Mouse (Mus musculus) kidney, postnatal 4 days (tissue): Measurements from ENCODE around the gene Fam84b.
"Not testable (repeated sequence)": the region's sequence is repeated elsewhere in the genome, so short reads cannot be mapped to it uniquely, and the experiment has no call there.

Source experiments
- DNase-seq, 2 experiments: peaks; one replicate each; pipeline ENCODE4 v3.0.0; 2021; ENCODE audit warnings: mixed read lengths in 2 of 2

Gene Fam84b

DNA sequence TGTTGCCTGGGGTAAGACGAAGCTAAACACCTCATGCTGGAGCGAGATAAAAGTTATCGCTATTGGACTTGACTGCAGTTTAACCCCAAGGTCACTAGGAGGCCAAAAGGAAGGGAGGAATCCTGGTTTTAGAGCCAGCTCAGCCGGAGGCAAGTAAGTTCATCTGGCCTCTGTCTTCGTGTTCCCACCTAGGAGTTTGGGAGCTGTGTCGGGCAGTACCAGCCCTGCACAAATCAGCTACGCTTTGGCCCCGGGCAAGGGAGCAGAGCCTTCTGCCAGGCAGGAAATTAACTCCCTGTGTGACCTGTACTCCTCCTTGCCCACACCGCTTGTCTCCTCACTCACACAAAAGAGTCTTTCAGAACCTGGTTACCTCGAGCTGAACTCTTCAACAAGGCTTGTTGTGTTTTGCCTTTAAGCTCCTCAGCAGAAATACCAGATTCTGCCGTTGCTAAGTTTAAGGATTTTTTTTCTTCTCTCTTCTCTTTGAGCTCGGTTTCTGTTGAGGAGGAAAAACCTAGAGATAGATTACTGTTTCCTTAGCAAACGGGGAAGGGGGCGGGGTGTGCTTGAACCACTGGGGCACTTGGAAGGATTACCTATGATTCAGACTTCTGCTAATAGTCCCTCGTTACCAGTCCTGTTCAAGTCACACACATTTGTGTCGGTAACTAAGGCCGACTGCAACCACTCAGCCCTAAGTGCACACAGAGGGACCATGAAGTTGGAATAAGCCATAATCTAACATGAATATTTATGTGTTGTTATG is at the start of gene Fam84b:
Fam84b (minus strand) TSS at position 548 of the 769 bp plus-strand sequence.
- peak; percentile 27 to 45 for DNase-seq

DNA sequence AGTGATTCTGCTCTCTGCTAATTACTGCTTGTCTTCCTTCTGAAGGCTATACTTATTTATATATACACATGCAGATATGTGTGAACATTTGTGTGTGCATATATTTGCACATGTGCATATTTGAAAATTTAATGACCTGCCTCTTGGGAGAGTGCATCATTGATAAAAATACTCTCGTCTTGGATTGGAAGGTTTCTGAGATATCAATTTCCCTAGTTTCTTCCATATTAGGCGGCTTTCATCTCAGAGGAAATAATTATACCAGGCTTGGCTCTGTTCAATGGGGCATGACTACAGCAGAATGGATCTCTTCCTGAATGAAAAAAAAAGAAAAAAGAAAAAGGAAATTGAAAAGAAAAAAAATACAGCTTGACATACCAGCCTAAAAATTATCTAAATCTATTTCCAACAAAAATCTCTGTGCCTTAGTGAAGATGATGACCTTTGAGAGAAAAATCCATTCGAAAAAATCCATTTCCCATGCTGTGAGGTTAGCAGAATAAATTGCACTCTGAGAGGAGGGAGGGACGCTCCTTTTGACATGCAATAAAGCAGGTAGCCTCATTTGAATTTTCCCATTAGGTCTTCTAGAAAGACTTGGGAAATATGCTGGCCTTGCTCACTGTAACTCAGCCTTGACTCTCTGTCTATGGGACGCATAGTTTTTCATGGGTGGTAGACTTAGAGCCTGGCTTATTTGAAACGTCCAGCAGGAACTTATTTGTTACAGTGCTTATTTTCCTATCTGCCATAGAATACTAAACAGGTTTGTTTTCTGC is 44.8 kb upstream of the Fam84b start:
- no peak for DNase-seq

DNA sequence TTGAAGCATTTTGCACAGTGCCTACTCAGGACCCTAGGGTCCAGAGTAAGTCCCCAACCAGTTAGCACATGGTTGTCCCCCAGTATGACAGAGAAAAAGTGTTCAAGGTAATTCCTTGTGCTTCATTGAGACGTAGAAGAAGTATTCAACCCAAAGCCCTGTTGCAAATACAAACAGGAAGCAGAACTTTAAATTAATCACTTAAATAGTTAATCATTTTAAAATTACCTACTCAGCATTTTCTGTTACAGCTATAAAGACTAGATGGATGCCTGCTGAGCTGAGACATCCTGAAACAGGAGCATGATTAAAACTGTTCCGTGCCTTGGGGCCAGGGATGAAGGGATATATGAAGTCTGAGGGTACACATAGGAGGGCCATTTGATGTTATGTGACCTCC is 42.5 kb upstream of the Fam84b start:
- DNase-seq = no peak

DNA sequence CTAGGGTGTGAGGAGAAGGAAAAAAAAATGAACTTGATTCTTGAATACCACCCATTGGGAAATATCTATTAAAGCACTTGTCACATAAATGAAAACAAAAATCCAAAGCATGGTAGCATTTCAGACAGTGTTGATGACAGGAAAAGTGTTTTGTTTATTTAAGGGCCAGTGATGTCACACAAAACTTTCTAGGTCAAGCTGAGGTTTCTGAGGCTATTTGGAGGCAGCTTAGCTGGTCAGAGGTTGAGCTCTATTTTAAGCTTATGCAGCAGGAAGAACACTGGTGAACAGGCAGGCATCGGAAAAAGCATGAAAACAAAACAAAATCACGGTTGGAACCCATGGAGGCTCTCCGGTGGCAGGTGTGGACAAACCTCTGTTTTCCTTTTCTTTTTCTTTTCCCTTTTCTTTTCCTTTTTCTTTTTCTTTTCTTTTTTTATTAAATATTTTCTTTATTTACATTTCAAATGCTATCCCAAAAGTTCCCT is 39.4 kb upstream of the Fam84b start:
- DNase-seq = no peak

DNA sequence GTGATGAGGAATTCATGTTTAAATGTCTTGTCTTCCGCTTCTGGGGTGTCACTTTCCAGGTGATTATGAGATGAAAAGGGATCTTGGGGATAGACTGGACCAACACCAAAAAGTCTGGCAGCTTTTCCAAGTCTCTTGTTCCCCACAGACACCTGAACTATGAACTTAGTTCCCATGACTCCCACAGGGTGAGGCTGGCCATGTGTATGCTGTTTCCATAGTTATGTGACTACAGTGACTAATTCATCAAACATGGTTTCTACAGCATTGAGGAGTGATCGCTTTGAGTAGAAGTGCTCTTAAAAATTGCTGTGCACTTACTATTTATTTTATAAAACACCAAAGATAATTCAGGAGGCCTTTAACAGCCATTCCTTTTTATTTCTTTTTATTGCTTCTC is 35.1 kb upstream of the Fam84b start:
- DNase-seq = no peak

DNA sequence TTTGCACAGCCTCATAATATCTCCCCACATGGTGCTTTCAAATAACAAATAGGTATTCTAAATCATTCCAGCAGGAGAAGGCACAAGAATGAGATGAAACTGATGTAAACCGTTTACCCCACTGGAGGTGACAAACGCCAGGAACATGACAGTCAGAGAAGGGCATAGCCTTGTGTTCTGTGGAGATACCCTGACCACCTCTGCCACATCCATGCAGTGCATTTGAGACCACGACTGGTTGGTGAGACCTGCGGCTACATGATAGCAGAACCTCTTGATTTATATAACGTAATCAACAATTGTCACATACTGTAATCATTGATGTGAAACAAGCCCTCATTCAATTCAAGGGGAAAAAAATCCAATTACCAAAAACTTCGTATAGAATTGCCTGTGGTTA is 22.1 kb upstream of the Fam84b start:
- no peak for DNase-seq

DNA sequence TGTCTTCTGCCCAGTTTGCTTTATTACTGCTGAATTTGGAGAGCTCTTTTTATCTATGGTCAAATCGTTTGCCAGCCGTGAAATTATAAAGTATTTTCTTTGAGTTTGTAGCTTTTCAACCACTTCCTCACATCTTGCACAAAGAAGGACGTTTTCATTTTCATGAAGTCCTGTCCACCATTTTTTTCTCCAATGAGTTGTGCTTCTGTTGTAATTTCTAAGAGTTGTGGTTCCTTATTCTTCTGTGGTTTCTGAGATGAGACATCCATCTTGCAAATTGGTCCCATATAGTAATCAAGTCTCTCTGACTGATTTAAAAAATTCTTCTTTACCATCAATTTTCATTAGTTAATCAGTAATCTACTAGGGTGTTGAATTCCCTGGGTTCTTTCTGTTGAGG is 8.8 kb upstream of the Fam84b start:
- DNase-seq = no peak

DNA sequence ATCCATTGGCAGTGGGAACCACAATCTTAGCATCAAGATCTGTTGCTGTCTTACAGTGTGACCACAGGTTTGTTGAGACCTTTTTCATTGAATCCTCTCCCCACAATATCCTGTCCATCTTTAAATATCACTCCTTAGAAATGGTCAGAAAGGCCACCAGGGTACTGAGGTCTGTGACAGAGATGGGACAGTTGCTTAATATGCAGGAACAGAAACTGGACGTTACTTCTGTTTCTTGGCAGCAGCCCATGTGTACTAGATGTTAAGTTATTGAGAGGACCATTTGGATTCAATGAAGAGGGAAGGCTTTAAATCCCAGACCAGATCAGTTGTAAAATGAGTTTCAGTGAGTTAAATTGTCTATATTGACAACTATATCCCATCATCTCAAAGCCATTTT is 1.5 kb upstream of the Fam84b start:
- DNase-seq = no peak

DNA sequence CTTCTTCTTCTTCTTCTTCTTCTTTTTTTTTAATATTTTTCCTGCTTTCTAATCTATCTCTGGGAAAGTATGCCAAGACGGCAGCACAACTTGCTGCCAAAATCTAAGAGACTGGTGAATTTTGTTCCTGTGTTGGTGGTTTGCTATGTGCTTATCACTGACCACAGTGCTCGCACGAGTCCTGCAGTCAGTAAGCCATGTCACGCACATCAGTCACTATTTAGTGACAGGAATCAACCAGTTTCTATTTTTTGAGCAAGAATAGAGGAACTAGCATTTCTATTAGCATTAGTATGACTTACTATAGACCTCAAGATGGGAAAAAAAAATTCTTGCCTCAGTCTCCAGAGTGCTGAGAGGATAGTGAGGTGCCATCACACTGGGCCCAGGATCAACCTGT is 573 bp upstream of the Fam84b start:
- DNase-seq = no peak

DNA sequence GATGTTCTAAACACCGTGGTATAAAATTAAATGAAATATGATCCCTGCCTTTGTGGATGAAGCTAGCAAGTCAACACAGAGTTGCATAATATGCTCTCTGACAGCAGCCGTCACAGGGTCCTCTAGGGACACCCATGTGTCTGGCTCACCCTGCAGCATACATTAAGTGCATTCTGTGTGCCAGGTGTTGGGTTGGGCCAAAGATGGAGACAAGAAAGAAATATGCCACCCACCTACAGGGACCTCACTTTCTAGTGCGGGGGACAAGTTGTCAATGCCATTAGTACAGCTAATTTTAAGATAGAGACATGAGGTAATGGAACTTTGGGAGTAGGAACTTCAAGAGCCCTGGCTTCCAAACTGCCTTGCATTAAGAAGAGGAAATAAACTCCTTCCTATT is 4.9 kb downstream of the Fam84b start:
- no peak for DNase-seq

DNA sequence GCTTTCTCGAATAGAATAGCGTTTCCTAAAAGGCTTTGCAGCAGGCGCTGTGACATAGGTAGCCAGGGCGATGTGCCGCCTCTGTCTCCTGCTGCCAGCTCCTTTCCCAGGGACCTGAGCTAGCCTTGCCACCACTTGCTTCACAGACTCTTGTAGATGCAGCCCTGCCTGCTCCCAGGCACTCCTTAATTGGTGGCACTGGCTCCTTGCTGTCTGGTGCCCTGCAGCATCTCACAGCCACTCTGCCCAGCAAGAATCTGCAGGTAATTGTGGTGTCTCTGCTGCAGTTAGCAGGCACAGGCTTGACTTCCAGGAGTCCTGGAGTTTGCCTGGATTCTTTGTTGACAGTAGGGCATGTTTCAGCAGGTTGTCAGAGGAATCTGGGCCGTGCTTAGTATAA is 7.3 kb downstream of the Fam84b start:
- DNase-seq = no peak

DNA sequence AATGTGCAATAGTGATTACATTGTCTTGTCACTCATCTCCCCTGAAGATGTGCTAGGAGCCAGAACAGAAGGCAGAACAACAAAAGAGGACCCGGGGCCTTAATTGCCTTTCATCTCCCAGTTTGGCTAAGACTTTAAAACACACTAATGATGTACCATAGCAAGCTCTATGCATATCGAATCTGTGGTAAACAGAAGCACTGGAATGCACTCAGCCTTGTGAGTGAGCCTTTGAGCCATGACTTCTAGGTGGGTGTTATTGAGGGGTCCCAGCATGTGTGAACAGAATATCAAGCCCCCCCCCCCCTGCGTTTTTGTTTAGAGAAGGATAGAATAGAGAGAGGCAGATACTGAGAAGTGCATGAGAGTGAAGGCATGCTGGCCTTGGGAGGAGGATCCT is 7.7 kb downstream of the Fam84b start:
- no peak for DNase-seq

DNA sequence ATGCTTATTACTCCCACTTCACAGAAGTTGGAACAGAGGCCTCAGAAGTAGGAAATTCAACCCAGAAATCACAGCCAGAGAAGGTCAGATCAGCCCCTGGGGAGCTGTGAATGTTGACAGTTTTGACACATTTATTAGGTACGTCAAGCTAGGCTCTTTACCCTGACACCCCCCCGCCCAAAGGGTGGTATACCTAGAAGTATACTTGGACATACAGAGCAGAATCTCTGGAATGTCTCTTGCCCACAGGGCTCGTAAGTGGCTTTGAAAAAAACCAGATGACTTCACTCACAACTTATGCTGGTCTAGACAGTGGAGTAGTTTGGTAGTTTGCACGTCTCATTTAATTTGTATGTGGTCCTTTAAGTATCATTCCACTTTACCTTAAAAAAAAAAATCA is 11.8 kb downstream of the Fam84b start:
- no peak for DNase-seq

DNA sequence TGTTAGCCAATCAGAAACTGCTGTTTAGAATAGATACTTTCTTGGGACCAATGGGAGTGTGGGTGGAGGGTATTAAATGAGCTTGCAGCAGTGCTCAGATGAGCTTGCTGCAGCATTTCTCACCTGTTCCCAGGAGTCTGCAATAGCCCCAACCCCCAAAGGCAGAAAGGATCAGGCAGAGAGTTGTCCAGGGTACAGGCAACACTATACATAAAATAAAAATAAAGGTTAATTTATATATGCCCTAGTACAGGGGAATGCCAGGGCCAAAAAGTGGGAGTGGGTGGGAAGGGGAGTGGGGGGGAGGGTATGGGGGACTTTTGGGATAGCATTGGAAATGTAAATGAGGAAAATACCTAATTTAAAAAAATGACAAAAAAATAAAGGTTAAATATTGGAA is 12.3 kb downstream of the Fam84b start:
- DNase-seq = not testable (repeated sequence)

DNA sequence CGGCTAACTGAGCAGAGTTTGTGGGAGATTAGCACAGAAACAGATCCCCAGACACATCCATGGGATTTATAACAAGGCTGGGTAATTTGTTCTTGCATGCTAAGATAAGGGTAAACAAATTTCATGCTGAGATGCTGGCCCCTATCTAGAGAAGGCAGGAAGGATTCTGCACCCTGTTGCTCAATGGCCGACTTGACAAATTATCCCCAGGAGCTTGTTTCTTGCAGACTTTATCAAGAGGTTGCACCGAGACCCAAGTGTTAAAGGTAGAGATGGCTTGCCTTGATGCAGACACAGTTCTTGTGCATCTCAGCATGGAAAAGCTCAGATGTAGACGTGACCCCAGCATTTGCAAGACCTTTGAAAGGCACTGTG is 13.3 kb downstream of the Fam84b start:
- no peak for DNase-seq

DNA sequence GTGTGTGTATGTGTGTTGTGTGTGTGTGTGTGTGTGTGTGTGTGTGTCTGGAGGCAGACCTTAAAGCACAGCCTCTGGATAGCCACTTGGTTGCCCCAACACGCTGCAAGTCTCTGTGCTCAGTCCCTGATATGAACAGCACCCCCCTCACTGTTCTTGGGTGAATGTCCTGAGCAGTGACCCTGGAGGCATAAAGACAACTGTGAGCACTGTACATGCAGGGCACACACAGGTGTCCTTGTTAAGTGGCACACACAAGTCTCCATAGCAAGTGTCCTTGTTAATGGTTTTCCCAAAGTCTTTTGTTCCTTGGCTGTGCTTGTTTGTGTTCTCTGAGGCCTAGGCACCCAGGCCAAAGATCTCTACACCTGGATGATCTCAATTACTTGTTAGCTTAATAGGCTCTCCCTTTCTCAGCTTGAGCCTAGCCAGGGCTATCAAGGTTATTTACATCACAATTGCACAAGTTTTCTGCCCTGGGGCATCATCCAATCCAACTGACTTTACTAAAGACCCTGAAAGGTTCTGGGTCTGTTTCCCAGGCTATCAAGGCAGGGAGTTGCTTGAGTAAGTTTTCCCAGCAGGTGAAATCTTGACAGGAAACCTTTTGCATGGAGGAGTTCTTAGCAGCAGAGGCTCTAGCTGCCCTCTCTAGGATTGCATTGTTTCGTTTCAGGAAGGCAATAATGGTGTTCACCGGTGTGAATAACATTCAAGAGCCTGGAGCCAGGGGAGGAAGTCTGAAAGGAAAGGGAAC is 13.9 kb downstream of the Fam84b start:
- DNase-seq = peak in 1 of 2 experiments; percentile 38

DNA sequence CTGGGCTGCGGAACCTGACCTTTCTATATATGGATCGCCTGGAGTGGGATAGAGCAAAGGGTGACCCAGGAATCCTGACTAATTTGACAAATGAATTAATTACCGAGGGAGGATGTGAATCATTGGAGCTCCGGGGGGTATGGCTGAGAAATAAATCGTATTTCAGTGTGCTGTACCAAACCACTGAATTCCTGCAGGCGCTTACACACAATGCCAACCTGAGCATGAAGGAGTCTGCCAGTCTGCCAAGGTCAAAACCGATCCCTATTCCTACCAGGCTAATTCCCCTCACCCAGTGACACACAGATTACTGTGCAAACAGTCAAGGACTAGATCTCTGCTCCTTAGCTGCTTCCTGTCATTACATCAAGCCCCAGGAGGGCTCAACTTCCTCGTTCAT is 15.4 kb downstream of the Fam84b start:
- DNase-seq = peak in 1 of 2 experiments; percentile 27

DNA sequence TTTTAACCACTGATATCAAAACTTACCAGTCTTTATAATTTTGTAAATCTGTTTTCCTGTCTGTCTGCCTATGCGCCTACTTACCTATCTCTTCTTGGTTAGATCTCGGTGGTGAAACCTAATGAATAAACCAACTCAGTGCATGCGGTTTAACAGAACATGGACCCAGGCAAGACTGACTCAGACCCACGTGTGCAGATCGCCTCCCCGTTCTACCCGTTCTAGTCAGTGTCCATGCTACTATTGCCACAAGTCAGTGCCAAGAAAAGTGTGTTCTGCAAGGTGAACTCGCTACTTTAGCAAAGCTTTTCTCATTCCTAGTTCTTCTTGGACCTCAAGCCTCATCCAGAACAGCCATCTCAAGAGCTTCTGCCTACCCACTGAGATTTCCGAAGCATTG is 15.9 kb downstream of the Fam84b start:
- DNase-seq = peak in 1 of 2 experiments; percentile 10

DNA sequence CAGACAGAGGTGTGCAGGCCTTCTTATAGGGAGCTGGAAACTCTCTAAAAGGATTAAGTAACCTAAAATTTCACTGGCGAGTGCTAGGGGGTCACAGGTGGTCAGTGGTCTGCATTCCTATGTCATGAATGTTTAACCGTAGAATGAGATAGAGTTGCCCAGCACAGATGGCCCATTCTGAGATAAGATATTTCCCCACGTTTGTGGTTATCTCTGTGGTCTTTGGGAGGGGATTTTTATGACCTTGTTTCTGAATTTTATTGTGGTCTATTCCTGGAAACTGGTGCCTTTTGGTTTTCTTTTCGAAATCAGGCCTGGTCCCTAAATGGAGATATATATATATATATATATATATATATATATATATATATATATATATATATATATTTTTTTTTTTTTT is 17.3 kb downstream of the Fam84b start:
- no peak for DNase-seq

DNA sequence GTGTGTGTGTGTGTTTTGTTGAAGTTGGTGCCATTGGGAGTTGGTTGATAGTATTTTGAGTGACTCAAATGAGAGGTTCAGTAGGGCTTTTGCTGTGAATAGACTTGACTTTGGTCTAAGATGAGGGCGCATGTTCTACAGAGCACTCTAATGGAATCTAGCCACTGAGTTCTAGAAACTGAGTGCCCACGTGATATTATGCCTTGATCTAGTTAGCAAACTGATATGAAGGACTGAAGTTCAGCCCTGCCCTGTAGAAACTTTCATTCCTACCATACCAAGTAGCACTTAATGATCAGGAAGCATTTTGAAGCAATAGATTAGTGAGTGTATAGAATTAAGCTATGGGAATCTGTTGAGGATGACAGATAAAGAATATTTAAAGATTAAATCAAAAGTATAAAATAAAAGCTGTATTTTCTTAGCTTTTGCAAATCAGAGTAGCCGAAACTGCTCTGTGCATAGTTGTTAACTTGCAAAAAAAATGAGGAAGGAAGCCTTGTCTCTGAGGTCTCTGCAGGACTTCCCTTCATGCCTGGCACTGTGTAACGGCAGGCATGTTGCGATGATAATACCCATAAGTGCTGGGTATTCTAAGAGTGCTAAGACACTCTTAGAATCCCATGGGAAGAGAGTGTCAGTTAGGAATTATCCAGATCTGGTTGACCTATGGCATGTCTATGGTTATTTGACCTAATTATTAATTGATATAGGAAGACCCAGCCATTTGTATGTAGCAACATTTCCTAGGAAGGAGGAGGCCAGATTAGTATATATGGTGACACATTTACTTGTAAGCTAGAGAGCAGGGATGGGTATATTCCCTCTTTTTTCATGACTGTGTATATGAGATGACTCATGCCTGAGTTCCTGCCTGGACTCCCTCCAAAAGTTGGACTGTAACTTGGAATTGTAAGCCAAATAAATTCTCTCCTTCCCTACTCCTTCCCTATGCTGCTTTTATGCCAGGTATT is 18.7 kb downstream of the Fam84b start:
- no peak for DNase-seq

DNA sequence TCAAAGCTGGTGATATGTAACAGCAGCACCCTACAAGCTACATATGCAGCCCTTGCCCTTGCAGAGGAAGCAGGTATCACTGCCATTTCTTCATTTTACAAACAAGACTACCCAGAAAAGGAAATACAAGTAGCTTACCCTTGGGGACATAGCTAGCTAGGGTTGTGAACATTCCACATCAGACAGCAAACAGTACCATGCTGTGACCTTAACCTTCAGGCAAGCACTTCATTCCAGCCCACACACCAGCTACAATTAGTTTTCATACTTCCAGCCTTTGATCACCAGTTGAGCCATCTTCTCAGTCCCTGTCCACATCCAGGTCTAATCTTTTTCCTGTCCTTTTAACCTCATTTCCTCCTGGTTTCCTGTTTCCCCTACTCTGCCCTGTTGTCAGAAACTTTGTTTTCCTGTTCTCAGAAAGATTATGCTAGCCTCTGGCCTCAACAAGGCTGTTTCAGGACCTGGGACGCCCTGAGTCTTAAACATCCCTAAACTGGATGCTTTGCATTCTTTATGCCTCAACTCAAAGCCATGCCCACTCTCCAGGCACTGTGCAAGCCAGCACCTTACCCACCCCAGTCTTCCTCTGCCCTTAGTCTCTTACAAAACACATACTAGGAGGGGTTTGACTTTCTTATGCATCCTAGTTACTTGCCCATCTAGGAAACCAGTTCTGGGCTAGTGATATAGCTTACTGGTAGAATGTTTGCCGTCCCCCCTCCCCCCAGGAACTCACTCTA is 19.9 kb downstream of the Fam84b start:
- no peak for DNase-seq

DNA sequence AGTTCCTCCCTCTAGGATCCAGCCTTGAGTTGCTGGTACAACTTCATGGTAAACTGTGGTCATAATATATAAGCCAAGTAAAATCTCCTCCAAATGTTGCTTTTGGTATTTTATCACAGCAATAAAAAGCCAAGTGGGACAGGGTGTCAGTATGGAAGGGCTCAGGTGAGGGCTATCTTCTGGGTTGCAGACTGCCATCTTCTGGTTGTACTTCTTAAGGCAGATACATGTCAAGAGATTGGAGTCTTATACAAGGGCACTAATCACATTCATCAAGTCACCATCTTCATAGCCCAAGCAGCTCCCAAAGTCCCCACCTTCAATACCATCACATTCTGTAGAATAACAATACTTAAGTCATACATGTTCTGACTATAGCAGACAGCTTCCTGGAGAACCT is 21.0 kb downstream of the Fam84b start:
- no peak for DNase-seq
